Mouse (Mus musculus) heart, embryonic 14.5 days (tissue): Measurements from ENCODE around the gene Olfr1112. TPM values are rescaled to one million over a fixed set of nuclear protein-coding genes. Genes with fewer than 3 reads are reported as not detected.
"Not testable (repeated sequence)": the region's sequence is repeated elsewhere in the genome, so short reads cannot be mapped to it uniquely, and the experiment has no call there.

Experiments
- ATAC-seq: fragments of 200-750 bp; cut with Nextera tagmentation; 2 replicates; pipeline ENCODE4 v1.8.0; 2017; ENCODE audit warnings: low read depth, moderate TSS enrichment; ENCODE audit not compliant: insufficient number of reproducible peaks, insufficient read depth, low FRiP score
- H3K27ac ChIP-seq, 2 experiments: fragments of 200-500 bp in 1 of 2; fragments of 300-500 bp in 1 of 2; sonication (generic) in 1 of 2; replicated peaks in 1 of 2; 2 replicates each; pipeline ENCODE4 v1.5.1; 2012 to 2014; ENCODE audit warnings: low read depth in 2 of 2, low read length in 2 of 2, control low read depth in 1 of 2, mild to moderate bottlenecking in 1 of 2, mixed read lengths in 1 of 2; ENCODE audit not compliant: control insufficient read depth in 1 of 2, insufficient read depth in 1 of 2
- H3K27me3 ChIP-seq: fragments of 300-500 bp; sonication (generic); 2 replicates; pipeline ENCODE4 v1.6.1; 2014; ENCODE audit warnings: mild to moderate bottlenecking, low read length, control low read depth; ENCODE audit not compliant: control insufficient read depth, insufficient read depth
- H3K36me3 ChIP-seq: fragments of 300-500 bp; sonication (generic); 2 replicates; pipeline ENCODE4 v1.6.1; 2014; ENCODE audit warnings: mild to moderate bottlenecking, control low read depth, low read length, mixed read lengths; ENCODE audit not compliant: control insufficient read depth, insufficient read depth
- H3K4me1 ChIP-seq, 2 experiments: fragments of 200-500 bp in 1 of 2; fragments of 300-500 bp in 1 of 2; sonication (generic) in 1 of 2; 2 replicates each; pipeline ENCODE4 v1.6.1; 2012 to 2014; ENCODE audit warnings: low read length in 2 of 2, control low read depth in 1 of 2, mixed read lengths in 1 of 2; ENCODE audit not compliant: control insufficient read depth in 2 of 2, insufficient read depth in 2 of 2
- H3K4me2 ChIP-seq: fragments of 300-500 bp; sonication (generic); 2 replicates; pipeline ENCODE4 v1.6.1; 2014; ENCODE audit warnings: mild to moderate bottlenecking, low read length
- H3K4me3 ChIP-seq, 2 experiments: fragments of 200-500 bp in 1 of 2; fragments of 300-500 bp in 1 of 2; sonication (generic) in 1 of 2; 2 replicates each; pipeline ENCODE4 v1.5.1; 2012 to 2014; ENCODE audit warnings: low read length in 2 of 2, mild to moderate bottlenecking in 2 of 2, control low read depth in 1 of 2, low read depth in 1 of 2, moderate library complexity in 1 of 2; ENCODE audit not compliant: control insufficient read depth in 1 of 2, insufficient read depth in 1 of 2
- H3K9ac ChIP-seq: fragments of 300-500 bp; sonication (generic); 2 replicates; pipeline ENCODE4 v1.6.1; 2014; ENCODE audit warnings: mild to moderate bottlenecking, low read length
- H3K9me3 ChIP-seq: fragments of 300-500 bp; sonication (generic); 2 replicates; pipeline ENCODE4 v1.6.1; 2016; ENCODE audit warnings: low read length, control low read depth; ENCODE audit not compliant: control insufficient read depth
- WGBS: fragments of 180-500 bp; shearing (Covaris S2); extraction: QIAGEN DNeasy Blood & Tissue Kit; methylation state at CpG from one replicate; pipeline ENCODE4 v1.1.7; 2014; 5-methylcytosine and 5-hydroxymethylcytosine counted together
- polyA plus RNA-seq: library from polyadenylated mRNA; unstranded; fragments of >200 nt; fragmentation: Nextera tagmentation; extraction: Ambion mirVana; gene quantifications from 2 replicates; pipeline ENCODE4 v1.2.1, GENCODE M21; 2014

The Olfr1112 gene
- not detected in 2 replicates for polyA plus RNA-seq

GRCm38 (mm10) chr2:87187498-87187897, at the start of gene Olfr1112:
Gene Olfr1112 (plus strand): TSS chr2:87187798.
- no peak for ATAC-seq
- Histone ChIP-seq H3K36me3 (no peaks in the 10 kb centered on the region), H3K27ac (no peak within 1 kb of the TSS), H3K4me1 (no peaks in the 10 kb centered on the region), H3K9me3 (no peaks in the 10 kb centered on the region), H3K9ac (no peak within 1 kb of the TSS), H3K4me3 (no peak within 1 kb of the TSS), H3K4me2 (no peak within 1 kb of the TSS), H3K27me3 (no peaks in the 10 kb centered on the region)
- WGBS: 69% methylated on average over 1 of the region's 1 CpGs

DNA sequence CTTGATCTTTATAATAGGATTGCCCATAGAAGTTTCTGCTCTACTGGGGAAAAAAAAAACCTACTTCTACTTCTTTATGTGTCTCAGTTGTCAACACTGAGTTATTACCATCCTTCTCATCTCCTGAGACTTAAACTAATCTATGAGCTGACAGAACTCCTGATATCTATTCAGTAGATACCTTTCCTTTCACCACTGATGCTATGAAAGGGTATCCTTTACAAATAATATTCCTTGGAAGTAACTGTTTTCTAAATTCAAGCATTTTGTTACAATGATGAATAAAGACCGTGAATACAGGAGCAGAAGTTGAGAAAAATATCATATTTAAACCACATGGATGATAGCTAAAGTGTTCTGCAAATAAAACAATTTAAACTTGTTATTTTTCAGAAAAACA, 47.4 kb upstream of the Olfr1112 start, which contains the start of gene Olfr1110:
Olfr1110 (minus strand) TSS at position 101 of the 400 bp plus-strand sequence.
- Histone ChIP-seq H3K9me3 (no peaks in the 10 kb centered on the region), H3K27me3 (no peaks in the 10 kb centered on the region), H3K4me2 (no peak within 1 kb of the TSS), H3K36me3 (no peaks in the 10 kb centered on the region), H3K27ac (no peak within 1 kb of the TSS), H3K4me1 (no peaks in the 10 kb centered on the region), H3K9ac (no peak within 1 kb of the TSS), H3K4me3 (no peak within 1 kb of the TSS)
- WGBS: 71% methylated on average over 1 of the region's 1 CpGs
- no peak for ATAC-seq

- H3K27ac ChIP-seq: no peak within 1 kb of the TSS
- no peaks in the 10 kb centered on the region for H3K36me3 ChIP-seq
- no peak within 1 kb of the TSS for H3K9ac ChIP-seq
- H3K27me3 ChIP-seq: no peaks in the 10 kb centered on the region
- H3K4me1 ChIP-seq: no peaks in the 10 kb centered on the region
- ATAC-seq: no peak
- no peak within 1 kb of the TSS for H3K4me2 ChIP-seq
- H3K9me3 ChIP-seq: no peaks in the 10 kb centered on the region
- H3K4me3 ChIP-seq: no peak within 1 kb of the TSS
Measured at GRCm38 (mm10) chr2:87152524-87152923, 35.1 kb upstream of the Olfr1112 start, which contains the start of gene Olfr1111. Gene Olfr1111 (minus strand): TSS chr2:87152624.

DNA sequence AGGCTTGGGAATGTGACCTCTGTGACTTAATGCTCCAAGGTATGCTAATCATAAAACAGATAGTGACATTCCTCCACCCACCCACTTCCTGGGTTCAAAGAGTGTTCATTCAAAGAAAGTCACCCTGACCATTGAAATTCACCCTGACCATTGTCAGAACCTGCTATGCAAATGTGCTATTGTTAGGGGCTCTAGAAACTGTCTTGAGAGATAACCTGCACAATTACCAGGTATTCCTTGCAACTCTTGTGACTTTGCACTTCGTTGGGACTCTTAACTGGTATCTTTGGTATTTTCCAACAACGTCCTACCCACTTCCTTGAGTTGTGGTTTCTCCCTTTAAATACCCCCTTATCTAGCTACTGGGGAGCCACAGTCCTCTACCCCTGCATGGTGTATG, 19.9 kb upstream of the Olfr1112 start:
- H3K4me3 ChIP-seq, H3K9ac ChIP-seq, H3K27ac ChIP-seq, ATAC-seq, H3K4me1 ChIP-seq, H3K4me2 ChIP-seq, H3K36me3 ChIP-seq, H3K9me3 ChIP-seq, H3K27me3 ChIP-seq: not testable (repeated sequence)
- 75% methylated on average over 2 of the region's 2 CpGs for WGBS

DNA sequence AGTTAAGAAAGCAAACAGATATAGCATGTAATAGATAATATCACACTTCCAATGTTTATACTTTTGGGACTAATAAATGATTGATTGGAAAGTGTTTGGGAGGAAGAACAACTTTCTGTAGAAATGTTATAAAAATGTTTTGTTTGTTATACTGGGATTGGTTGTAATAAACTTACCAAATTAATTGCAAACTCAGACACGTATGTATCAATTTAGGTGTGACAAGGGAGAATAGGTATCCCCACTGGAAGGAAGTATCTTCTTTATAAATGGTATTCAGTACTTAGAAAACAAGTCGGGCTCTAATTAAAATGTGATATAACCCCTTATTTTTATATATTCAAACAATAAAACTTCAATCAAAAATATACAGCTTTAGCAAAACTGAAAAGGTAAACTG, 21.1 kb downstream of the Olfr1112 start, which contains the start of gene Olfr1113:
Olfr1113 (plus strand) TSS at position 301 of the 400 bp plus-strand sequence.
- WGBS: 78% methylated on average over 2 of the region's 2 CpGs
- H3K36me3 ChIP-seq: no peaks in the 10 kb centered on the region
- no peak for ATAC-seq

More for the DNA sequence above, 21.1 kb downstream of the Olfr1112 start, which contains the start of gene Olfr1113:
- no peaks in the 10 kb centered on the region for H3K9me3 ChIP-seq
- no peak within 1 kb of the TSS for H3K4me2 ChIP-seq
- no peak within 1 kb of the TSS for H3K4me3 ChIP-seq
- H3K27ac ChIP-seq: no peak within 1 kb of the TSS
- H3K4me1 ChIP-seq: no peaks in the 10 kb centered on the region
- H3K27me3 ChIP-seq: no peaks in the 10 kb centered on the region
- no peak within 1 kb of the TSS for H3K9ac ChIP-seq

Other genes with a start within 250 kb of the Olfr1112 start
- not detected in 2 replicates for gene Olfr1099, start 227.1 kb upstream of the Olfr1112 start, polyA plus RNA-seq
- not detected in 2 replicates for gene Olfr1100, start 207.8 kb upstream of the Olfr1112 start, polyA plus RNA-seq
- gene Olfr1101, start 196.6 kb upstream of the Olfr1112 start, polyA plus RNA-seq: not detected in 2 replicates
- not detected in 2 replicates for gene Olfr1102, start 189.4 kb upstream of the Olfr1112 start, polyA plus RNA-seq
- not detected in 2 replicates for gene Olfr1104, start 160.7 kb upstream of the Olfr1112 start, polyA plus RNA-seq
- gene Olfr1105, start 151.3 kb upstream of the Olfr1112 start, polyA plus RNA-seq: not detected in 2 replicates
- gene Olfr1106, start 135.5 kb upstream of the Olfr1112 start, polyA plus RNA-seq: not detected in 2 replicates
- gene Olfr1107, start 112.0 kb upstream of the Olfr1112 start, polyA plus RNA-seq: not detected in 2 replicates
- gene Olfr1109, start 91.8 kb upstream of the Olfr1112 start, polyA plus RNA-seq: not detected in 2 replicates
- not detected in 2 replicates for gene Olfr259, start 73.2 kb upstream of the Olfr1112 start, polyA plus RNA-seq
- not detected in 2 replicates for gene Olfr1110, start 47.5 kb upstream of the Olfr1112 start, polyA plus RNA-seq
- gene Olfr1111, start 35.2 kb upstream of the Olfr1112 start, polyA plus RNA-seq: not detected in 2 replicates
- gene Olfr1113, start 21.2 kb downstream of the Olfr1112 start, polyA plus RNA-seq: not detected in 2 replicates
- gene Olfr1115, start 60.2 kb downstream of the Olfr1112 start, polyA plus RNA-seq: not detected in 2 replicates
- gene Olfr1116, start 79.7 kb downstream of the Olfr1112 start, polyA plus RNA-seq: not detected in 2 replicates
- not detected in 2 replicates for gene Olfr1118, start 119.8 kb downstream of the Olfr1112 start, polyA plus RNA-seq
- gene Olfr1120, start 167.0 kb downstream of the Olfr1112 start, polyA plus RNA-seq: not detected in 2 replicates
- not detected in 2 replicates for gene Olfr1121, start 182.1 kb downstream of the Olfr1112 start, polyA plus RNA-seq
- gene Olfr1122, start 198.1 kb downstream of the Olfr1112 start, polyA plus RNA-seq: not detected in 2 replicates
- gene Olfr1123, start 228.8 kb downstream of the Olfr1112 start, polyA plus RNA-seq: not detected in 2 replicates
- not detected in 2 replicates for gene Olfr1124, start 242.5 kb downstream of the Olfr1112 start, polyA plus RNA-seq